Mouse (Mus musculus) midbrain, embryonic 10.5 days (tissue): ENCODE data around the gene Hadh. TPM values are rescaled to one million over a fixed set of nuclear protein-coding genes. Genes with fewer than 3 reads are reported as not detected.

Experiments used
- DNase-seq: peaks from one replicate; pipeline ENCODE4 v3.0.0-alpha.2; 2017; ENCODE audit warnings: low spot score
- H3K27ac ChIP-seq: fragments of 300-500 bp; sonication (generic); replicated peaks from 2 replicates; pipeline ENCODE4 v1.5.1; 2016; ENCODE audit warnings: mild to moderate bottlenecking
- H3K27me3 ChIP-seq: fragments of 300-500 bp; sonication (generic); 2 replicates; pipeline ENCODE4 v1.6.1; 2016; ENCODE audit warnings: low read depth, mild to moderate bottlenecking; ENCODE audit not compliant: poor library complexity, severe bottlenecking
- H3K36me3 ChIP-seq: fragments of 300-500 bp; sonication (generic); 2 replicates; pipeline ENCODE4 v1.6.1; 2016; ENCODE audit warnings: mild to moderate bottlenecking, moderate library complexity
- H3K4me1 ChIP-seq: fragments of 300-500 bp; sonication (generic); 2 replicates; pipeline ENCODE4 v1.6.1; 2016
- H3K4me3 ChIP-seq: fragments of 300-500 bp; sonication (generic); 2 replicates; pipeline ENCODE4 v1.5.1; 2016; ENCODE audit warnings: mild to moderate bottlenecking, moderate library complexity
- H3K9me3 ChIP-seq: fragments of 300-500 bp; sonication (generic); replicated peaks from 2 replicates; pipeline ENCODE4 v1.6.1; 2016; ENCODE audit warnings: mild to moderate bottlenecking
- WGBS: fragments of 180-500 bp; shearing (Covaris S2); methylation state at CpG from one replicate; pipeline ENCODE4 v1.1.7; 2016; 5-methylcytosine and 5-hydroxymethylcytosine counted together
- polyA plus RNA-seq: library from polyadenylated mRNA; unstranded; fragments of >200 nt; fragmentation: Nextera tagmentation; extraction: Ambion mirVana; gene quantifications from 2 replicates; pipeline ENCODE4 v1.2.1, GENCODE M21; 2016

The Hadh gene
- polyA plus RNA-seq, 1 experiment from 2014 or later = 79.3 TPM

DNA sequence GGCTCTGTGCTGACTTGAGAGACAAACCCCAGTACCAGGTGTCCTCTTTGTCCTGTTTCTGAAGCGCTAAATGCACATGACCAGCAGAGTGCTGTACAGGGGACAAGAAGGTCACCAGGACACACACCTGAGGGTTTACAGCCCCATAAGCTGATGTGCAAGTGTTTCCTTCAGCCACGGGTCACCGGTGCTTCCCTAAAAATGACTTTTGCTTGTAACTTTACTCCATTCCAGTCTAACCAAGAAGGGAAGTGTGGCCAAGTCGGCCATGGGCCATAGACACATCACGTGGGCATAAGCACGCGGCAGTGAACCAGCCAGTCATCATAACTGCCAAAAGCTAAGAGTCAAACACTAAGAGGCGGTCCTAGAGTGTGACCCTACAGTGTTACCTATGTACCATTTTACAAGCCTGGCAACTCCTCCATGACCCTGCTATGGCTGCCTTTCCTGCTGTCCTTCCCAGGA, 25.3 kb downstream of the Hadh start:
- no peak overlapping the region for H3K27ac ChIP-seq
- H3K36me3 ChIP-seq = peaks cover 43% of the 10 kb centered on the region
- H3K27me3 ChIP-seq = no peaks in the 10 kb centered on the region
- no peaks in the 10 kb centered on the region for H3K4me1 ChIP-seq
- H3K4me3 ChIP-seq = no peak overlapping the region
- DNase-seq = no peak
- H3K9me3 ChIP-seq = no peaks in the 10 kb centered on the region
- 95% methylated on average over 8 of the region's 8 CpGs for WGBS

DNA sequence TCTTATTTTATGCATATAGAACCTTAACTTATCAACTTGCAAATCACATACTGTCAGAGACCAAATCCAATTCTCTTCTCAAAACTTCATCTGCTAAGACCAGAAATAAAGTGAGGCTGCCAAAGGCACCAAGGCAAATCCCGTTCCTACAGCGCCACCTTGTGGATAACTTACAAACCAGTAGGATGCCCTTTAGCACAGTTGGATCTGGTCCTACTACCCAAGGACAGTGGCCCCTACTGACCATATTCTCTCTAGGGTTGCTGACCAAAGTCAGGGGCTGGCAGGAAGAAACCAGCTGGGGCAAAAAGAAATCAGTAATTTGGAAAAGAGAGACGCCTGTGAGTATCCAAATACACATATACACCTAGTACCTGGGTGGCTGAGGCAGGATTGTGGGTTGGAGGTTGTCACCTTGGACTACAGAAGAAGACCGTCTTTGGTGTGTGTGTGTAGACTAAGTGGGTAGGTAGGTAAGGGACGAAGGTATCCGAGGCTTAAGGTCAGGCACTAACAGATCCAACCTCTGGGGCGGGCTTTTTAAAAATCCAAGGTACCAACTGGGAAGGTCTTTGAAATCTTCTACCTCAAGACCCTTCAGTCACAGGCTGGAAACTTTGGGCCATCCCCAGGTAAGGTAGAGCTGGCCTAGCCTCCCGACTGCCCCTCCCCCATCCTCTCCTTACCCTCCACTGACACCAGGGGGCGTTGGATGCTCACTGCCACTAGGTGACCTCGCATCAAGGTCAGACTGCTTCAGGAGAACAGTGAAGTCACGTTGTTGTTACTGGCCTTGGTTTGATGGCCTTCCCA, 25.9 kb downstream of the Hadh start:
- peak; percentile 58 for DNase-seq
- 63% methylated on average over 11 of the region's 11 CpGs for WGBS
- no peaks in the 10 kb centered on the region for H3K27me3 ChIP-seq
- H3K36me3 ChIP-seq = peaks cover 49% of the 10 kb centered on the region
- H3K27ac ChIP-seq = no peak overlapping the region
- H3K4me3 ChIP-seq = no peak overlapping the region
- no peaks in the 10 kb centered on the region for H3K9me3 ChIP-seq
- no peaks in the 10 kb centered on the region for H3K4me1 ChIP-seq

DNA sequence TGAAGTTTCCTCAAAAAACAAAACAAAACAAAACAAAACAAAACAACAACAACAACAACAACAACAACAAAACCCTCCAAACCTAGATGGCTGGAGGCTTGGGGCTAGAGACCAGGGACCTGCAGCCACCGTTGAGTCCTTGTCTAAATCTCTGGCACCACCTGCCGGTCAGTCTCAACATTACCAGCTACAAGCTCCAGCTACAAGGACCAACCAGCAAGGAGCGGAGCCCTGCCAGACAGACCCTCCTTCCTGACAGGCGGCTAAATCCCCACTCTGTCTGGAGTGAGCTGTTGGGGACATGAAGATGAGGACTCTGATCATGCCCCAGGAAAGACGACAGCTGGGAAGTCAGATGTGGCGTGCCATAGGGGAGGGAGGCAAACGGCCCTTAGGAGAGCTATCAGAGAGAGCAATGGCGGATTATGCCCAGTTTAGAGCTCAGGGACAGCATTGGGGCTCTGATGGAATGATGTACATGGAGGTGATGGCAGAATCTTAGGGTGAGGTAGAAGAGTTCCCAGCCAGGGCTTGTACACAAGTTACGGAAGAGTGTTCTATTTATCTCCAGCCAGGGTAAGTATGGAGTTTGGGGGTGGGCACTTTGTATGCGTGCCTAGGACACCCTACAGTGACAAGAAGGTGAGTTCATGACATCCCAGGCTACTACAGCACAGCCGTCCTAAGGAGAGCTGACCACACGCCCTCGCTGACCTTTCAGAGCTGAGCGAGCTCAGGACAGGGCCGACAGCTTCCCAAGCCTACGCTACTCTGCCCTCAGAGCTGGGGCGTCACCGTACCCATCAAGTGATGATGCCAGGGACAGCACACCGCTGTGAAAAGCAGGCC, 33.9 kb downstream of the Hadh start:
- Histone ChIP-seq H3K4me3 (no peak overlapping the region), H3K9me3 (no peaks in the 10 kb centered on the region), H3K36me3 (peaks cover 30% of the 10 kb centered on the region), H3K4me1 (peaks cover 5% of the 10 kb centered on the region), H3K27me3 (no peaks in the 10 kb centered on the region), H3K27ac (no peak overlapping the region)
- WGBS = 61% methylated on average over 19 of the region's 19 CpGs
- peak; percentile 88 for DNase-seq

DNA sequence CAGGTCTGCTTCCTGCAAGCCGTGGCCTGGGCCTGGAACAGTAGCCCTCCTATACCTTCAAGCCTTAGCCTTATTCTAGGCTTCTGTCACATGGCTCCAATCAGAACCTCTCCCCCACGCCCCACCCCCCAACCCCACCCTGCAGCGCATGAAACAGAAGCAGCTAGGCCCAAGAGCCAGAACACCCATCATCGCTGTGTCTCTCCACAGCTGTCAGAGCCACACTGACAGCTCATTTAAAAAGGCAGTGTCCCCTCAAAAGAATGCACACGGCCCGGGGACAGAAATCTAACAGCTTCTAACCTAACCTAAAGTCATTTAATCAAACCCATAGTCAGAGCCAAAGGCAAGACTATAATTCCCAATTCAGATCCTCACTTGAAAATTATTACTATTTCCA, 34.8 kb downstream of the Hadh start:
- Histone ChIP-seq H3K36me3 (peaks cover 35% of the 10 kb centered on the region), H3K27ac (peak overlapping the region; percentile 28; the same call in 1 of the 2 replicates), H3K4me1 (peaks cover 5% of the 10 kb centered on the region), H3K27me3 (no peaks in the 10 kb centered on the region), H3K4me3 (no peak overlapping the region), H3K9me3 (no peaks in the 10 kb centered on the region)
- WGBS = 85% methylated on average over 6 of the region's 6 CpGs
- no peak for DNase-seq

DNA sequence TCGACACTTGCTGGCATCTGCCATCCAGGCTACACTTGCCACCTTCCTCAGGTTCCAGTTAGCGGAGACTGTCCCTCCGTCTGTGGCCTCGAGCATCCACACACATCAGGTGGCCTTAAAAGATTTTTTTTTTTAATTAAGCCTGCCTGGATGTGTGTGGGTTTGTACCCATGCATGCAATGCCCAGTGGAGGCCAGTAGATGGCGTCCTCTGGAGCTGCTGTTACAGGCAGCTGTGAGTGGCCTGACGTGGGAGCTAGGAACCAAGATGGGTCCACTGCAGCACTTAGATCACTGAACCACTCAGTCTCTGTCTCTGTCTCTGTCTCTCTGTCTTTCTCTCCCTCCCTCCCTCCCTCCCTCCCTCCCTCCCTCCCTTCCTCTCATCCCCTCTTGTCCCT, 43.8 kb downstream of the Hadh start:
- H3K27me3 ChIP-seq = no peaks in the 10 kb centered on the region
- H3K27ac ChIP-seq = no peak overlapping the region
- H3K4me3 ChIP-seq = no peak overlapping the region
- DNase-seq = no peak
- WGBS = 67% methylated on average over 6 of the region's 6 CpGs
- no peaks in the 10 kb centered on the region for H3K4me1 ChIP-seq
- no peaks in the 10 kb centered on the region for H3K9me3 ChIP-seq
- peaks cover 42% of the 10 kb centered on the region for H3K36me3 ChIP-seq

DNA sequence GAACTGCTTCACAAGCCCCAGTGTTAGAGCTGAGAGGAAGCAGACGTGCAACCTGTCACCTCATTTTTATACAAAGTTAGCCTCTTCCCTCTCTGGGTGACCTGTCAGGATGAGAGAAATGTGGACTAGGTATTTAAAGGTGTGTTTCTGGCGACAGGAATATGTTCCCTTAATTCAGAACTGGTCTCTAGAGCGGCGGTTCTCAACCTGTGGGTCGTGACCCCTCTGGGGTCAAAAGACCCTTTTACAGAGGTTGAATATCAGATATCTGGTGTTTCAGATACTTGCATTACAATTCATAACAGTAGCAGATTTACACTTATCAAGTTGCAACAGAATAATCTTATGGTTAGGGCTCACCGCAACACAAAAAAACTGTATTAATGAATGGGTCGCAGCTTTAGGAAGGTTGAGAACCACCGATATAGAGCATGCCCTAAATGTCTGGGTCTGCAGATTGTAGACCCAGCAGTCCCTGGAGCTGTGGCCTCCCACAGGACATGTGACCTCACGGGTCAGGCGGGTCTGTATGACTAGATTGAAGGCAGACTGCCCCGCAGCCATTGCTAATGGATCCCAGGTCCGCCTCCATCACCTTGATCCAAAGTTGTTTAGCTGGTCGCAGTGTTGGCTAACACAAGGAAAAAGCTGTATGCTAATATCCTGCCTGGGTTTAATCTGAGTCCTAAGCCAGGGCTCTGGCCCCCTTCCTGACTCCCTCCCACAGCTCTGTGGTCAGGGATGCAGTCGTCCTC, 53.1 kb downstream of the Hadh start:
- H3K36me3 ChIP-seq = peaks cover 48% of the 10 kb centered on the region
- no peak overlapping the region for H3K27ac ChIP-seq
- H3K9me3 ChIP-seq = no peaks in the 10 kb centered on the region
- no peak overlapping the region for H3K4me3 ChIP-seq
- no peak for DNase-seq
- H3K27me3 ChIP-seq = no peaks in the 10 kb centered on the region
- H3K4me1 ChIP-seq = no peaks in the 10 kb centered on the region
- WGBS = 88% methylated on average over 14 of the region's 14 CpGs

DNA sequence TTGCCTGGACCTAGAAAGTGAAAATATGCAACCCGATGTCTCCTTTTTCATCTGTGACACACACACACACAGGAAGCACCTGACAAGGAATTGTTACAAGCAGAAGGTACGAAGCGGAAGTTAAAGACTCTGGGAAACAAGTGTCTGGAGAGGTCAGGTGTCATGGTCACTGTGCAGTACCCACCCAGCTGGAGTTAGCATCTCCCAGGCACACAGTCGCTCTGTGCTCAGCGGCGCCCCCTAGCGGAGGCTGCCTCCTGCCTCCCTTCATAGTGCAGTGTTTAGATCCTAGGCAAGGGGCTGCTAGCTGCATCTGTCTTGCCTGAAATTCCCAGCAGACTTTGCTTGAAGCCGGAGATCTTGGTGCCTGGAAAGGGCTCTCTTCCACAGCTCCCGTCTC, 57.1 kb downstream of the Hadh start:
- no peaks in the 10 kb centered on the region for H3K9me3 ChIP-seq
- peaks cover 56% of the 10 kb centered on the region for H3K36me3 ChIP-seq
- H3K4me1 ChIP-seq = no peaks in the 10 kb centered on the region
- peak; percentile 40 for DNase-seq
- no peak overlapping the region for H3K27ac ChIP-seq
- no peak overlapping the region for H3K4me3 ChIP-seq
- no peaks in the 10 kb centered on the region for H3K27me3 ChIP-seq
- 64% methylated on average over 9 of the region's 9 CpGs for WGBS

DNA sequence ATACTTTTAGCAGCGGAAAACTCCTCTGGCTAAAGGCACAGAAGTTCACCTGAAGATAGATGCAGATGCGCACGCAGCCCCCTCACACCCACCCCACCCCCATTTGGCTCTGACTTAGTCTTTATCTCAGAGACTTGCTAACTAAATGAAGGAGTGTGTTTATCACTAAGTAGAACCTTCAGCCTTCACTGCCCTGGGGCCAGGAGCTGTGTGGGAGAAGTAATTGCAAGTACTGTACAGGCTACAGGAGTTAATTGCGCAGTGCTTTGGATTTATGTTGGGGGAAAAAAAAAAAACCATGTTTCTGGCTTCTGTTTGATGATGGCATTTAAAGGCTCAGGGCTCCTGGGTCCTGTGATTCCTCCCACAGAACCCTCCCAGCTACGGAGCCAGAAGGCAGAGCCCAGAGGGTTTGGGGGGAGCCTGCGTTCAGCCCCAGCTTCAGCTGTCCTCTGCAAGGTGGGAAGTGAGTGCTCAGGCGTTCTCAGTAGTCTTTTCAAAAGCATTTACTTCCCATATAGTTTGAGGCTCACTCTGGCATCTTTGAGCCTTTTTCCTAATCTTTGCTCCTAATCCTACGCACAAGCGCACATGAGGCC, 57.7 kb downstream of the Hadh start:
- Histone ChIP-seq H3K36me3 (peaks cover 50% of the 10 kb centered on the region), H3K27ac (no peak overlapping the region), H3K9me3 (no peaks in the 10 kb centered on the region), H3K4me3 (no peak overlapping the region), H3K27me3 (no peaks in the 10 kb centered on the region), H3K4me1 (no peaks in the 10 kb centered on the region)
- DNase-seq = no peak
- 89% methylated on average over 9 of the region's 9 CpGs for WGBS

DNA sequence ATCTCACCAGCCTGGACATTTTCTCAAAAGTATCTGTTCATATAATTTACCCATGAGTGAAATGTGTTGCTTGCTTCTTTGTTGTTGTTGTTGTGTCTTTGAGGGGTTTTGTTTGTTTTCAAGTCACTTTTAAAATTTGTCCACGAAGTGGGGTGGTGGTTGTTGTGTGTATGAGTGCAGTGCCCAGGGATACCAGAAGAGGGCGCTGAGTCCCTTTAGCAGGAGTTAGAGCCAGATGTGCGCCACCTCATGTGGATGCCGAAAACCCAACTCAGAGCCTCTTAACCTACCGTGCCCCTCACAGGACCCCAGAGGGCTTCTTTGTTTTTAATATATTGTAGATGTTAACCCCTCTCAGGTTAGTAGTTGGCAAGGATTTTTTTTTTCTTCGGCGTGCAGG, 59.7 kb downstream of the Hadh start:
- H3K36me3 ChIP-seq = peaks cover 57% of the 10 kb centered on the region
- H3K27me3 ChIP-seq = no peaks in the 10 kb centered on the region
- WGBS = 88% methylated on average over 7 of the region's 7 CpGs
- H3K9me3 ChIP-seq = no peaks in the 10 kb centered on the region
- H3K27ac ChIP-seq = no peak overlapping the region
- H3K4me1 ChIP-seq = peaks cover 14% of the 10 kb centered on the region
- H3K4me3 ChIP-seq = no peak overlapping the region
- no peak for DNase-seq

DNA sequence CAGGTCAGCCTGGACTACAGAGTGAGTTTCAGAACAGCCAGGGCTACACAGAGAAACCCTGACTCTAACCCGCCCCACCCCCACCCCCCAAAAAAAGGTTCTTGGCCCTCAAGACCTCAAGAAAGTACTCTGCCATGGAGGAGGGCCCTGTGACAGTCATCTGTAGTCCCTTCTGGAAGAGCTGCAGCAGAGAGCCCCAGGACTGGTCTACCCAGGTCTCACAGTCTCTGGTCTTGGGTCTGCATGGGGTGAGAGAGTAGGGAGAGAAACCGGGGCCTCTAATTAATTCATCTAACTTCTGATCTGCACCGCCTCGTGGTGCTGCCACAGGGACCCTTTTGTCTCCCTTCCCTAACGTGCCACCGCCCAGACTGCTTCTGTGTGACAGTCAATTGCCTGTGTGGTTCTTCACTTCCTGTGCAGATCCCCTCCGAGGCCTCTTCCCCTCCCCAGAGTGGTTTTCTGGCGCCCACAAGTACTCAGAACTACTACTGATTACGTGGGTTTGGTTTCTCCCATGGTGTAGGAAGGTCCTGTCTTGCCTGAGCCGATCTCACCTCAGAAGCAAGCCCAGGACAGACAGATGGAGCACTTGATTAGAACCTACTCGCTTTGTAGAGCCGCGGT, 63.5 kb downstream of the Hadh start:
- Histone ChIP-seq H3K9me3 (no peaks in the 10 kb centered on the region), H3K27me3 (no peaks in the 10 kb centered on the region), H3K4me1 (peaks cover 14% of the 10 kb centered on the region), H3K4me3 (no peak overlapping the region), H3K36me3 (peaks cover 62% of the 10 kb centered on the region), H3K27ac (peak overlapping the region; percentile 47; the same call in 1 of the 2 replicates)
- 67% methylated on average over 13 of the region's 13 CpGs for WGBS
- no peak for DNase-seq

DNA sequence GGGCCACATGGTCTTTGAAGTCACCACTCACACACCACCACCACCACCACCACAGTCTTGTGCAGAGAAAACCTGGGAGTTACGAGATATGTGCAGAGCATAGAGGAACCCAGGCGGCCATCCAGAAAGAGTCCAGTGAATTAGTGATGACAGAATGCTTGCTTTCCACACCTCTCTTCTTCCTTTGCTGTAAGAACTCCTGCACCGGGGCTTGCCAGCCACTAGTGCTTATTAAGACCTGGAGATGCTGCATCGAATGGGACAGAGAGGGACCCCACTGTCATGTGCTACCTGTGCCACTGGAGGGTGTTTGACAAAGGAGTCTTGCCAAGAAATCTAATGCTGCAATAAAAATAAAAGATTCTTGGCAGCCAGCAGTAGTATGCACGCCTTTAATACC, 64.1 kb downstream of the Hadh start:
- Histone ChIP-seq H3K27me3 (no peaks in the 10 kb centered on the region), H3K36me3 (peaks cover 61% of the 10 kb centered on the region), H3K9me3 (no peaks in the 10 kb centered on the region), H3K4me1 (peaks cover 17% of the 10 kb centered on the region), H3K4me3 (no peak overlapping the region), H3K27ac (peak overlapping the region; percentile 47; the same call in 1 of the 2 replicates)
- no peak for DNase-seq
- 77% methylated on average over 5 of the region's 5 CpGs for WGBS

DNA sequence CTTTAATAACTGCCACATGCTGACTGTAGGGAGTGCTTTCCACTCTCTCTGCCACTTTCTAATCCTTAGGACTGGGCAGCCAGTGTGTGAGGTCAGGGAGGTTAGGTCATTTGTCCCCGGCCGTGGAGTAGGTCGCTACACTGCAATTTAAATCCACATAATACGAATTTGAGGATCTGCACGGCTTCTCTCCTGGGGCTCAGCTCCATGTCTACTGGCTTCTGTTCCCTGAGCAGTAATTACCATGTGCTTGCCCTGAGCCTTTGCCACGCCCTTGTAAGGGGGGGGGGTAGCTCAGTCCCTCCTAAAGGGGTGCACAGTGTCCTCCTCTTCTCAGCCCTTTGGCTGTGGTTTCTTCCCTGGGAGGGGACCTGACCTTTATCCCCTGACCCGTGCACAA, 69.6 kb downstream of the Hadh start:
- 35% methylated on average over 7 of the region's 7 CpGs for WGBS
- no peak for DNase-seq
- Histone ChIP-seq H3K36me3 (peaks cover 42% of the 10 kb centered on the region), H3K4me1 (peaks cover 20% of the 10 kb centered on the region), H3K27me3 (no peaks in the 10 kb centered on the region), H3K27ac (peak overlapping the region; percentile 28; the same call in 1 of the 2 replicates), H3K4me3 (no peak overlapping the region), H3K9me3 (no peaks in the 10 kb centered on the region)
